Mouse (Mus musculus) ovary, adult 2 months (tissue): ENCODE measurements around the gene Golim4. TPM values are rescaled to one million over a fixed set of nuclear protein-coding genes. Genes with fewer than 3 reads are reported as not detected.

ENCODE experiments used
- polyA plus RNA-seq: library from polyadenylated mRNA; depleted of rRNA; stranded (reverse); fragments of >200 nt; gene quantifications from 2 replicates; pipeline ENCODE4 v1.2.3, GENCODE M21; 2012; rRNA removed

Gene Golim4
- polyA plus RNA-seq: 53.0 and 59.3 TPM in 2 replicates

DNA sequence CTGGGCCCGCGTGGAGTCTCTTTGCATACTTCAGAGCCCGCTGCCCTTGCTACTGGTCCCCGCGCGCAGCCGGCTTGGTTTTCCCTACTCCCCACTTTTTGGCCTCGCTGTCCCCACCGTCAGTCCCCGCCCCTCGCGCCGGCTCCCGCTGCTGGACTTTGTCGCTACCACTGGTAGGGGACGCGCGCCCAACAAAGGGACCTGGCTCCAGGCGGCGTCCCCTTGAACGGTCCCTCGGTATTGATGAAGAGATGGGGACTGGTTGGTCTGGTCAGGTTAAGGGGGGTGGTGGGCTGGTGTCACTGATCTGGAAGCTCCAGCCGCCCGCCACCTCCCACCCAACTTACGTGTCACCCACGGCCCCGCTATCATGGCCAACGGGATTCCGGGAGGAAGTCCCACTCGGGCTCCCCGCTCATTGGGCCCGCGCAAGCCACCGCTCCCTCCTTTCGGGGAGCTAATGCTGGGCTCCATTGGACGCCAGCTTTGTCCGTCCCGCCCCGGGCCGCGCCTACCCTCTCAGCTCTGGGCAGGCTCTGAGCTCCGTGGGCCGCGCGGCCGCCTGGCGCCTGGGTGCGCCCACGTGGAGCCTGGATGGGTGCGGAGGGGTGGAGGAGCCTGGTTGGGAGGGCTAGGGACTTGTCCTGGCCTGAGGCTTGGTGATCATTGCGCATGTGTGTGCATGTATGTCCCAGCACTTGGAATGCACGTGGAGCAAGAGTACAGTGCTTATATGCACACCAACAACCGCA, at the start of gene Golim4:
Gene Golim4, minus strand, starts transcription at position 399 of the 752 bp plus-strand sequence.

Other genes starting within 250 kb of the Golim4 start
- gene Gm29133, start 208.8 kb downstream of the Golim4 start, polyA plus RNA-seq: not detected in 2 replicates
- not detected in 2 replicates for gene Fstl5, start 117.3 kb upstream of the Golim4 start, polyA plus RNA-seq